Mouse (Mus musculus) midbrain, postnatal 0 days (tissue): ENCODE results near the gene Lrtm2. TPM values are rescaled to one million over a fixed set of nuclear protein-coding genes. Genes with fewer than 3 reads are reported as not detected.
A peak's percentile ranks its signal among the peaks of the same experiment; 100 is the strongest.
"Not testable (repeated sequence)": the region's sequence is repeated elsewhere in the genome, so short reads cannot be mapped to it uniquely, and the experiment has no call there.

ENCODE experiments used
- ATAC-seq: fragments of 200-750 bp; cut with Nextera tagmentation; 2 replicates; pipeline ENCODE4 v1.8.0; 2017; ENCODE audit warnings: moderate number of reproducible peaks, mild to moderate bottlenecking, moderate TSS enrichment, moderate library complexity; ENCODE audit not compliant: low FRiP score
- DNase-seq: peaks from one replicate; pipeline ENCODE4 v3.0.0-alpha.2; 2015; ENCODE audit warnings: low spot score
- H3K27ac ChIP-seq: fragments of 300-500 bp; sonication (generic); 2 replicates; pipeline ENCODE4 v1.5.1; 2014; ENCODE audit warnings: low read depth, mild to moderate bottlenecking, low read length, mixed read lengths
- H3K27me3 ChIP-seq: fragments of 300-500 bp; sonication (generic); 2 replicates; pipeline ENCODE4 v1.6.1; 2014; ENCODE audit warnings: low read length, control low read depth, mixed read lengths; ENCODE audit not compliant: insufficient read depth
- H3K36me3 ChIP-seq: fragments of 300-500 bp; sonication (generic); 2 replicates; pipeline ENCODE4 v1.6.1; 2014; ENCODE audit warnings: low read length, control low read depth, mixed read lengths; ENCODE audit not compliant: insufficient read depth
- H3K4me1 ChIP-seq: fragments of 300-500 bp; sonication (generic); 2 replicates; pipeline ENCODE4 v1.6.1; 2014; ENCODE audit warnings: mild to moderate bottlenecking, control low read depth, antibody characterized with exemption, low read length, mixed read lengths; ENCODE audit not compliant: insufficient read depth
- H3K4me2 ChIP-seq: fragments of 300-500 bp; sonication (generic); 2 replicates; pipeline ENCODE4 v1.6.1; 2014; ENCODE audit warnings: low read depth, mild to moderate bottlenecking, low read length, mixed read lengths; ENCODE audit not compliant: poor library complexity, severe bottlenecking
- H3K4me3 ChIP-seq: fragments of 300-500 bp; sonication (generic); 2 replicates; pipeline ENCODE4 v1.5.1; 2014; ENCODE audit warnings: low read depth, mild to moderate bottlenecking, low read length, moderate library complexity
- H3K9ac ChIP-seq: fragments of 300-500 bp; sonication (generic); replicated peaks from 2 replicates; pipeline ENCODE4 v1.6.1; 2014; ENCODE audit warnings: mild to moderate bottlenecking, low read length, moderate library complexity, mixed read lengths; ENCODE audit not compliant: poor library complexity, severe bottlenecking
- H3K9me3 ChIP-seq: fragments of 300-500 bp; sonication (generic); 2 replicates; pipeline ENCODE4 v1.6.1; 2016; ENCODE audit warnings: low read length, control low read depth
- CTCF ChIP-seq: IDR thresholded peaks from 2 replicates; pipeline ENCODE4 v1.5.1; 2016; ENCODE audit warnings: antibody characterized with exemption, mild to moderate bottlenecking
- WGBS: fragments of 180-500 bp; shearing (Covaris S2); extraction: QIAGEN DNeasy Blood & Tissue Kit; methylation state at CpG from one replicate; pipeline ENCODE4 v1.1.7; 2014; 5-methylcytosine and 5-hydroxymethylcytosine counted together
- polyA plus RNA-seq: library from polyadenylated mRNA; unstranded; fragments of >200 nt; fragmentation: Nextera tagmentation; extraction: Ambion mirVana; gene quantifications from 2 replicates; pipeline ENCODE4 v1.2.1, GENCODE M21; 2015
- total RNA-seq: library from RNA; depleted of rRNA; stranded (reverse); fragments of >200 nt; gene quantifications from 2 replicates; pipeline ENCODE4 v1.2.3, GENCODE M21; 2014

The Lrtm2 gene
- total and polyA plus RNA-seq, 2 experiments from 2014 or later: 21.1 to 40.4 TPM

DNA sequence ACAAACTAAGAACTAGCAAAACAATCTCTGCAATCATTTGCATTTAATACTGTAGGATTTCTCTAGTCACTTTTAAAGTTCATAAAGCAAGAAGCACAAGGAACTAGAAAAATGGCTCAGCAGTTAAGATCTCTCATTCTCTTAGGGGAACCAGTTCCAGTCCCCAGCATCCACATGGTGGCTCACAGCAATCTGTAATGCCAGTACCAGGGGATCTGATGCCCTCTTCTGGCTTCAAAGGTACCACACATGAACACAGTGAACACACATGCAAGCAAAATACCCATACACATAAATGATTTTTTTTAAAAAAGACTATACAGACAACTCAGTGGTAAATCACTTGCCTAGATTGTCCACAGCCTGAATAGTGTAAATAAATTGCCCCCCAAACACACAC is 41.1 kb upstream of the Lrtm2 start:
- DNase-seq: no peak
- Histone ChIP-seq H3K27me3 (no peaks in the 10 kb centered on the region), H3K9me3 (no peaks in the 10 kb centered on the region), H3K36me3 (no peaks in the 10 kb centered on the region), H3K9ac (no peak overlapping the region), H3K27ac (no peak overlapping the region), H3K4me1 (no peaks in the 10 kb centered on the region), H3K4me3 (no peak overlapping the region), H3K4me2 (no peak overlapping the region)
- peak; percentile 40 for TF ChIP-seq CTCF
- no peak for ATAC-seq

DNA sequence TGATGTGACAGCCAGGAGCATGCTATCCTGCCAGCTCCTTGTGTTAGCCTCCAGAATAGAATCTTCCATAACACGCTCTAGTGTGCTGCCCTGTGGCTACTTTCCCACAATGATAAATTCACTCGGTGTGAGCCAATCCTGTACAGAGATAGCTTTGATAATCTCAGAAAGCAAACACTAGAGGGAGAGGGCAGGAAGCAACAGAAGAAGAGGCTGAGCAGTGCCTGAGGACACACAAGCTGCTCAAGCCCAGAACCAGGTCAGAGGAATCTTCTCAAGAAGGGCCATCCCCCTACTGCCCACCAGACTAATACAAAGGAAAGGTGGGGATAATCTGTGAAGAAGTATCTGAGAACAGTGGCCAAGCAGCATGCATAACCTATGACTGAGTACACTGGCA is 36.8 kb upstream of the Lrtm2 start:
- 82% methylated on average over 2 of the region's 2 CpGs for WGBS
- H3K4me2 ChIP-seq: no peak overlapping the region
- no peak overlapping the region for H3K27ac ChIP-seq
- no peak overlapping the region for H3K4me3 ChIP-seq
- ATAC-seq: no peak
- no peak overlapping the region for H3K9ac ChIP-seq
- peaks cover 4% of the 10 kb centered on the region; the same call in 1 of the 2 replicates for H3K36me3 ChIP-seq
- H3K9me3 ChIP-seq: no peaks in the 10 kb centered on the region
- DNase-seq: no peak
- H3K4me1 ChIP-seq: no peaks in the 10 kb centered on the region
- no peak for TF ChIP-seq CTCF
- no peaks in the 10 kb centered on the region for H3K27me3 ChIP-seq

DNA sequence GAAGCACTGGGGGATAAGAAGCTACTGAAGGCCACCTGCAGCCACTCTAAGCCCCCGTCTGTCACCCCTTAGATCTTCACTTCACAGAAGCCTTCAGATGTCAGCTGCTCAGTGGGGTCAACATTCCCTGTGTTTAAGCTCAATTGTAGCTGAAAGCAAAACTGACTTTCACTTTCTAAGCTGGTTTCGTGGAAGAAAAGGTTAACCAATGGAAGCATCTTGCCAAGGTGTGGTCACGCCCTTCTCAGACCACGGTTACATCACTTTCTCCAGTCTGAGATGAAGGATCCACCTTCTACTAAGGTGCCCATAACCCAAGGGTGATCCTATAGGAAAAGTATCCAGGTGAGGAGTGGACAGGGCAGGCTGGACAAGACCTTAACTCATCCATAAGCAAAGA is 36.2 kb upstream of the Lrtm2 start:
- 85% methylated on average over 2 of the region's 4 CpGs for WGBS
- not testable (repeated sequence) for H3K36me3 ChIP-seq, H3K4me1 ChIP-seq, ATAC-seq, H3K9ac ChIP-seq, H3K4me2 ChIP-seq, H3K27ac ChIP-seq, H3K9me3 ChIP-seq, H3K4me3 ChIP-seq, DNase-seq, H3K27me3 ChIP-seq

DNA sequence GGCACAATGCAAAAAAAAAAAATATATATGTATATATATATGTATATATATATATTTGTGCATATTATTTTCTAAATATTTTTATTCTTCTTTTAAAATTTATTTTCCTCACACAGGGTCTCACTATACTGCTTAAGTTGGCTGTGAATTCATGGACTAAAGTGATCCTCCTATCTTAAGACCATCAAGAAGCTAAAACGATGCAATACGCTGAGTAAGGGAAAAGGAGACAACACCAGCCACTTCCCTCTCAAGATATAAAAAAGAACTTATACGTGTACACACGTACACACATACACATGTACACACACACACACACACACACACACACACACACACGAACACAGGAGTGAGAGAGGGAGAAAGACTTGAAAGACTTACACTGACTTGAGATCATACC is 33.0 kb upstream of the Lrtm2 start:
- Histone ChIP-seq H3K4me1 (no peaks in the 10 kb centered on the region), H3K9ac (no peak overlapping the region), H3K4me3 (no peak overlapping the region), H3K4me2 (no peak overlapping the region), H3K9me3 (no peaks in the 10 kb centered on the region), H3K27ac (no peak overlapping the region), H3K36me3 (peaks cover 11% of the 10 kb centered on the region; the same call in 1 of the 2 replicates), H3K27me3 (no peaks in the 10 kb centered on the region)
- no peak for TF ChIP-seq CTCF
- WGBS: 94% methylated on average over 5 of the region's 5 CpGs
- no peak for ATAC-seq
- DNase-seq: no peak

DNA sequence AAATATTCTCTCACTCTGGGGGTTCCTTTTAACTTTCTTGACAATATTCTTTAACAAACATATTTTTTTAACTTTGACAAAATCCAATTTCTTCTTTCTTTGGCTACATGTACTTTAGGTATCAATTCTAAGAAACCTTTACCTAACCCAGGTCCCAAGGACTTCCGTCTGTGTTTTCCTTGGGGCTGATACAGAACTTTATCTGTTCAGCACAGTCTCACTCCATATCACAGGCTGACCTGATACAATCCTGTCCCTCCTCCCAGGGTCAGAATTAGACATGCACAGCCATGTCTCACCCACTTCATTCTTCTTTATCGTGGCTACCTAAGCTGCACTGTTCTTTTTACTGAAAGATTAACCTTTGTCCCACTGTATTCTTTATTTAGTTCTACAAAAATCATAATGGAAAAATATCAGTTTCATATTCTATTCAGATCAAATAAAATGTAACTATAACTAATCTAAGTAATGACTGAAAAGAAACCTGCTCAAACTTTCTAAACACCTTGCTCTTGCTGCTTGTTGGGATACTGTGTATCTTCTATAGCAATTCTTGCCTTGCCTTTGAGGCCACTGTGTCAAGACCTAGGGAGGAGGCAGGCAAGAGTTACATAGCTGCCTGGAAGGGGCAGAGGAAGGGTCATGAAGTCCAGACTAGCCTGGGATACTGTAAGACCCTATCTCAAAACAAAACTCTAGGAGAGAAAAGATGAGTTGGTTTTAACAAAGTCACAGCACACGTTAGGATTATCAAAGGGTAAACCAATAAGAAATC is 30.5 kb upstream of the Lrtm2 start:
- ATAC-seq (no peak), DNase-seq (no peak)
- Histone ChIP-seq H3K36me3 (peaks cover 24% of the 10 kb centered on the region; the same call in 1 of the 2 replicates), H3K4me2 (no peak overlapping the region), H3K9me3 (no peaks in the 10 kb centered on the region), H3K4me1 (no peaks in the 10 kb centered on the region), H3K4me3 (no peak overlapping the region), H3K27me3 (no peaks in the 10 kb centered on the region), H3K27ac (no peak overlapping the region), H3K9ac (no peak overlapping the region)
- no peak for TF ChIP-seq CTCF
- WGBS: 88% methylated on average over 3 of the region's 3 CpGs

DNA sequence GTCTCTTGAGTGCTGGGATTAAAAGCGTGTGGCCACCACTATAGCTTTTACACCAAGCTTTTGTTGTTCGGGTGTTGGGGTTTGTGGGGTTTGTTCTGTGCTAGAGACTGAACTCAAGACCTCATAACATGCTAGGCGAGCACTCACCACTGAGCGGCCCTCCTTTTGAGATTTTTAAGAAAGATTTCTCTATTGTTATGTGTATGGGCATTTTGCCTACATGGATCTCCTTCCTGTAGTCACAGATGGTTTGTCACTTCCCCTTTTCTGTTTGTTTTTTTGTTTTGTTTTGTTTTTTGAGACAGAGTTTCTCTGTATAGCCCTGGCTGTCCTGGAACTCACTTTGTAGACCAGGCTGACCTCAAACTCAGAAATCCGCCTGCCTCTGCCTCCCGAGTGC is 29.7 kb upstream of the Lrtm2 start:
- not testable (repeated sequence) for ATAC-seq, H3K4me1 ChIP-seq, H3K27ac ChIP-seq, H3K4me3 ChIP-seq, H3K4me2 ChIP-seq, H3K9me3 ChIP-seq, H3K9ac ChIP-seq, DNase-seq, H3K27me3 ChIP-seq
- WGBS: 91% methylated on average over 6 of the region's 6 CpGs
- H3K36me3 ChIP-seq: peaks cover 32% of the 10 kb centered on the region
